11 mouse cellular contexts compared by ENCODE assay signal in the genomic region with DNA sequence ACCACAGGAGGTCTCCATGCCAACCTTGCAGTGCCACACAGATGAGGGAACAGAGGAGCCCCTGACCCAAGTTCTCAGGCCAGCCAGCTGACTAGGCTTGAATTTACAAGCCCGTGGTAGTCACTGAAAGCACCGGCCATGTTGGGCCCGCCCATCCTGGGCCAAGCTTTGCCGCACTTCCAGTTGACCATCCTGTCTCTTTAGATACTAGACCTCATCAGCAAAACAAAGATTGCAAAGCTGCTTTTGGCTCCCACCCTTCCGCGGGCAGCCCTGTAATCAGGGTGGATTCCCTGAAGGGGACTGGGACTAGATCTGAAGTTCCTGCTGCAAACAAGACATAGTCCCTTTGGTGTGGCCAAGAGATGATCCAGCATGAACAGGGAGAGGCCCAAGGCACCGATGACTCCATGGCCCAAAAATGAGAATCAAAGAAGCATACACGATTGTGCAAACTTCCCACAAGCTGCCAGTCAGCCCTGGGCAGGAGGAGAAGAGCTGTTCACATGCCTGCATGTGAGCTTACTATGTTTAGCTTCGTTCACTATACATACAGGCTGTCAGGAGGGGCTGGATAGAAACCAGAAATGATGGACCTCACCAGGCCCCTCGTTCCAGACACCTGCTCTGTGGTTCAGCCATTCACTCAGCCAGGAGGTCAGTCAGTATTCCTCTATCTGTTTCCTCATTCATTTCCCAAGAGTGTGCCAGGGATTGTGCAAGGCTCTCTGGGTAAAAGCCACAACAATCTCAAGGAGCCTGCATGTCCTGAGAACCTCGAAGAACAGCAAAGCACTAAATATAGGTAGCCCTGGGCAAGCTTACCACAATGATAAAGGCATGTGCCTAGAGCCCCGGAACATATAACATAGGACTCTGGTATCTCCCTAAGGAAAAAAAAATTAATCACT.
DNase-seq lines count a peak whose midpoint lies in the region; ATAC-seq and TF ChIP-seq lines count a peak whose summit lies in the region.
"Had no signal": no experiment of that assay in that cellular context is flagged by ENCODE, and none has a peak within 500 bp of the region (broad histone marks: within the 10 kb centered on the region; RNA-seq: fewer than 3 reads in every experiment).

No protein-coding gene starts in this region.

- peaks cover 4% of the 10 kb centered on the region; the same call in 1 of the 2 replicates for H3K4me1 ChIP-seq in kidney, embryonic 16.5 days (ENCODE audit: insufficient read depth, low read length)

- H3K4me3 ChIP-seq in C2C12 (ENCODE audit: insufficient read depth, poor library complexity, severe bottlenecking), result no peak overlapping the region
- no peak overlapping the region for H3K4me3 ChIP-seq in kidney, embryonic 16.5 days (ENCODE audit: low read length)
- H3K4me3 ChIP-seq: erythroblast, embryonic 14.5 days; hindbrain, embryonic 13.5 days; kidney, embryonic 15.5 days; limb, embryonic 15.5 days had no signal

- no peaks in the 10 kb centered on the region for H3K9me3 ChIP-seq in kidney, embryonic 16.5 days (ENCODE audit: low read length)
- H3K9me3 ChIP-seq: hindbrain, embryonic 13.5 days; kidney, embryonic 15.5 days; limb, embryonic 15.5 days had no signal

- H3K4me2 ChIP-seq in kidney, embryonic 16.5 days (replicated peaks; ENCODE audit: low read depth, low read length), result no peak overlapping the region
- H3K4me2 ChIP-seq: hindbrain, embryonic 13.5 days; kidney, embryonic 15.5 days; limb, embryonic 15.5 days had no signal

- H3K9ac ChIP-seq in kidney, embryonic 16.5 days (replicated peaks; ENCODE audit: low read length), result no peak overlapping the region
- H3K9ac ChIP-seq: hindbrain, embryonic 13.5 days; kidney, embryonic 15.5 days; limb, embryonic 15.5 days had no signal

- TF ChIP-seq CTCF in C2C12 (IDR thresholded peaks at IDR 0.05; ENCODE audit: control insufficient read depth, insufficient read depth, insufficient read length), result no peak

- H3K79me3 ChIP-seq in C2C12 (ENCODE audit: low read depth), result no peaks in the 10 kb centered on the region

- 84% methylated on average over 12 of the region's 12 CpGs for WGBS in kidney, embryonic 16.5 days

- no peak overlapping the region for H3ac ChIP-seq in C2C12 (ENCODE audit: control insufficient read depth, insufficient read length, low read depth)

- no peaks in the 10 kb centered on the region for H3K27me3 ChIP-seq in C2C12 (ENCODE audit: control insufficient read depth, insufficient read depth, insufficient read length)
- H3K27me3 ChIP-seq in kidney, embryonic 16.5 days (ENCODE audit: insufficient read depth, low read length), result no peaks in the 10 kb centered on the region
- H3K27me3 ChIP-seq: kidney, embryonic 15.5 days; limb, embryonic 15.5 days had no signal

- ATAC-seq in kidney, embryonic 16.5 days (ENCODE audit: low FRiP score, low TSS enrichment), result no peak

- peak; percentile 73 for DNase-seq in 3T3-L1 (ENCODE audit: low read depth, low spot score)
- DNase-seq in adrenal gland, postnatal 25 days, result peak; percentile 23
- DNase-seq in lung, adult 18-20 months, result peak; percentile 84 to 87
- no peak for DNase-seq in left cerebral cortex, adult 9 months (ENCODE audit: low spot score in 2 of 2)
- no peak for DNase-seq in left cerebral cortex, adult 8-10 months (ENCODE audit: low spot score in 2 of 2)

- no peak overlapping the region for H3K27ac ChIP-seq in kidney, embryonic 16.5 days (ENCODE audit: low read length)
- H3K27ac ChIP-seq: hindbrain, embryonic 13.5 days; kidney, embryonic 15.5 days; limb, embryonic 15.5 days had no signal

- H3K36me3 ChIP-seq in C2C12 (ENCODE audit: control insufficient read depth, insufficient read depth), result no peaks in the 10 kb centered on the region
- no peaks in the 10 kb centered on the region for H3K36me3 ChIP-seq in kidney, embryonic 16.5 days (ENCODE audit: insufficient read depth, low read length)
- H3K36me3 ChIP-seq: hindbrain, embryonic 13.5 days; kidney, embryonic 15.5 days; limb, embryonic 15.5 days had no signal

- no peaks in the 10 kb centered on the region for H3K79me2 ChIP-seq in C2C12 (ENCODE audit: control insufficient read depth, insufficient read depth)

TF ChIP-seq in C2C12, 6 proteins besides CTCF, POLR2A, EP300 and RAD21:
- TF ChIP-seq FOSL1 (IDR thresholded peaks at IDR 0.05; ENCODE audit: insufficient read depth, low read length, poor library complexity, severe bottlenecking), result no peak
- peak; percentile 46 for TF ChIP-seq CEBPB (IDR thresholded peaks at IDR 0.05; ENCODE audit: low read depth)
- TF ChIP-seq MYOG (IDR thresholded peaks at IDR 0.05; ENCODE audit: control insufficient read depth, extremely low read depth, insufficient read length), result no peak

Comparison
In these comparisons a context has a peak if more than half of its experiments do, and no peak if none do; other contexts are left out.
1. DNase-seq: peak in 3T3-L1 (single experiment), adrenal gland, postnatal 25 days (single experiment) and lung, adult 18-20 months (2 of 2); none in left cerebral cortex, adult 9 months (0 of 2) and left cerebral cortex, adult 8-10 months (0 of 2).